Mouse (Mus musculus) spleen, postnatal 0 days (tissue): ENCODE measurements around the gene Gm10271. TPM values are rescaled to one million over a fixed set of nuclear protein-coding genes. Genes with fewer than 3 reads are reported as not detected.

ENCODE experiments used
- polyA plus RNA-seq: library from polyadenylated mRNA; unstranded; fragments of >200 nt; fragmentation: Nextera tagmentation; extraction: Ambion mirVana; gene quantifications from 2 replicates; pipeline ENCODE4 v1.2.1, GENCODE M21; 2015

The Gm10271 gene
- not detected in 2 replicates for polyA plus RNA-seq

GRCm38 (mm10) chr10:116972509-116972908, at the start of gene Gm10271:
Gene Gm10271, minus strand, starts transcription at chr10:116972609.

DNA sequence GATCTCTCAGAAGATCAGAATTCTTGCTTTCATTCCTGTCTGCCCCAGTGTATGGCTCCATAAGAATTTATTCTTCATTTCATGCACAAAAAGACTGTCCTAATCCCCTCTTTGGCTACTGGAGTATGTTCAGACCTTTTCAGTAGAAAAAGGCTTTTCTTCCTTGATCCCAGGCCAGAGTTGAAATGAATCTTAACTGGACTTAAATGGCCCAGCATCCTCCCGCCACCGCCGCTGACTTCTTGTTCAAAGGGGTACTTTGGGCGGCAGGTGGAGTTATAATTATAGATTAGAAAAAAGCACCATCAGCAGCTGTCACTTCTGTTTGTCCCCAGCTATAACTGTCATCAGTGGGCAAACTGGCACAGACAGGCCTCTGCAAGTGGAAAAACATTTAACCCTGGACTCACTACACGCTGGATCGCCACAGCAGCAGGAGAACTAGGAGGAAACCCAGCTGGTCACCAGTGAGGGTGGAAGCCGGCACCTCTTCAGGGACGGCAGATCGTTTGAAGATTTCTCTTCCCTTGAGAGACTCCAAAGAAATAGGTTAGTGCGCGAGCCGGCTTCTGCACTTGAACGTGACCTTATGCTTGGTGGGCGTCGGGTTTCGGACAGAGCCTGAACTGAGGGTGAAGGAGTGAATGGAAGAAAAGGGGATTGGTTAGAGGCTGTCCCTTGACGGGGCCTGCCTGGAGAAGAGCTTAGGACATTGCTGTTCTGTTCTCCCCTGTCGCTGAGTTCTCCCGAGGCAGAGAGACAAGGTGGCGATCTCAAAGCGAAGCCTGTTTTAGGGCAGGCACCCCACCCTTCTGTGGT, 14.1 kb upstream of the Gm10271 start, which contains the start of gene Best3:
TSS of gene Best3 (plus strand) at position 51 of the 819 bp plus-strand sequence.

DNA sequence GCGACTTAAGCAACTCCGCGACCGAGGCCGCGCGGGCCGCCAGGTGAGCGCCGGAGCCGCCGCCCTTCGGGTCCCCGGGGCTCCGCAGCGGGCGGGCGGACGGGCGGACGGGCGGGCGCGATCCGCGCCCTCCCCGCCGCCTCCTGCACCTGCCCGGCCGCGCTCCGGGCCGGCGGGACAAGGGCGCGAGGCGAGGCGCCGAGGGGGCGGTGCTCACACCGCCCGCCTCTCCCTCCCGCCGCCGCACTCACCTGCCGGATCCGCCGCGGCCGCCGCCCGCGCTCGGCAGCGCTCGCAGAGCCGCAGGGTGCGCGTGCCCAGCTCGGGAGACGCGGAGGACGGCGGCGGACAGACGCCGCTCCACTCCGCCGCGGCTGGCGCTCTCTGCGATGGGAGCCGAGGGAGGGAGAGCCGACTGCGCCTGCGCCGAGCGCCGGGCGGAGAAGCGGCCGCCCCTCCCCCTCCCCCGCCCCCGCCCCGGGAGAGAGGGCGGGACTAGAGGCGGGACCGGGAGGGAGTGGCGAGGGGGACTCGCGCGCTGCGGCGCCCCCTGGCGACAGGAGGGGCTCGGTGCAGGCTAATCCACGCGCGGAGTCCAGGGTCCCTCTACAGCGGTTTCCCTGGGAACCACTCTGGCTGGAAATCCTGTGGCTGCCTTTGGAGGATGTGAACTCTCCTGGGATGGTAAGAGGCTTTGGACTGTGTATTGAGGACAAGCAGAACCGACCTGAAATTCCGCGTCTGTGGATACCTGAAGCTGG, 22.2 kb downstream of the Gm10271 start, which contains the start of gene Rab3ip:
TSS of gene Rab3ip (minus strand) at position 761 of the 761 bp plus-strand sequence.

Other genes starting within 250 kb of the Gm10271 start
- 0.05 TPM in 2 replicates for gene Myrfl, start 75.7 kb downstream of the Gm10271 start, polyA plus RNA-seq
- 6.2 and 6.8 TPM in 2 replicates for gene Rab3ip, start 21.8 kb downstream of the Gm10271 start, polyA plus RNA-seq
- gene Best3, start 13.7 kb upstream of the Gm10271 start, polyA plus RNA-seq: not detected in 2 replicates
- not detected in 2 replicates for gene Lrrc10, start 72.7 kb upstream of the Gm10271 start, polyA plus RNA-seq
- gene Cct2, start 91.2 kb upstream of the Gm10271 start, polyA plus RNA-seq: 190 and 200 TPM in 2 replicates
- 12.5 and 12.8 TPM in 2 replicates for gene Frs2, start 175.9 kb upstream of the Gm10271 start, polyA plus RNA-seq